Mouse (Mus musculus) cerebellum, postnatal 14 days (tissue): ENCODE results near the gene Rplp2.
"Not testable (repeated sequence)": the region's sequence is repeated elsewhere in the genome, so short reads cannot be mapped to it uniquely, and the experiment has no call there.

ENCODE experiments used
- DNase-seq, 2 experiments: peaks; one replicate each; pipeline ENCODE4 v3.0.0; 2021; ENCODE audit warnings: mixed read lengths in 2 of 2

The Rplp2 gene

GRCm38 (mm10) chr7:141447110-141447991 is at the start of gene Rplp2:
Rplp2 (plus strand) TSS chr7:141447370.
- DNase-seq, result peak; percentile 93 to 95

GRCm38 (mm10) chr7:141403305-141403704 is 43.9 kb upstream of the Rplp2 start:
- DNase-seq, result peak; percentile 60 to 76

- DNase-seq, result no peak
Observed at GRCm38 (mm10) chr7:141405466-141405865, 41.7 kb upstream of the Rplp2 start.

- not testable (repeated sequence) for DNase-seq
Observed at GRCm38 (mm10) chr7:141407670-141408069, 39.5 kb upstream of the Rplp2 start.

GRCm38 (mm10) chr7:141408833-141409232 is 38.3 kb upstream of the Rplp2 start:
- peak; percentile 98 for DNase-seq

GRCm38 (mm10) chr7:141410631-141411030 is 36.5 kb upstream of the Rplp2 start:
- DNase-seq, result no peak

- no peak for DNase-seq
Observed at GRCm38 (mm10) chr7:141411667-141412066, 35.5 kb upstream of the Rplp2 start.

GRCm38 (mm10) chr7:141413331-141413730 is 33.8 kb upstream of the Rplp2 start:
- no peak for DNase-seq

- DNase-seq, result peak; percentile 100
Observed at GRCm38 (mm10) chr7:141413809-141414584, 33.2 kb upstream of the Rplp2 start, which contains the start of gene Gatd1. Gatd1 (minus strand) TSS chr7:141414136.

GRCm38 (mm10) chr7:141416144-141416841 is 30.9 kb upstream of the Rplp2 start:
- DNase-seq, result no peak

GRCm38 (mm10) chr7:141417731-141418681 is 29.2 kb upstream of the Rplp2 start:
- peak in 1 of 2 experiments; percentile 54 for DNase-seq

GRCm38 (mm10) chr7:141418970-141419369 is 28.2 kb upstream of the Rplp2 start:
- peak; percentile 61 to 73 for DNase-seq

GRCm38 (mm10) chr7:141420030-141420702 is 27.0 kb upstream of the Rplp2 start:
- DNase-seq, result no peak

- DNase-seq, result no peak
Observed at GRCm38 (mm10) chr7:141423811-141424210, 23.4 kb upstream of the Rplp2 start.

- DNase-seq, result no peak
Observed at GRCm38 (mm10) chr7:141426948-141427730, 20.0 kb upstream of the Rplp2 start.

- DNase-seq, result peak in 1 of 2 experiments; percentile 47
Observed at GRCm38 (mm10) chr7:141428701-141429100, 18.5 kb upstream of the Rplp2 start.

GRCm38 (mm10) chr7:141429310-141429709 is 17.9 kb upstream of the Rplp2 start, which contains the start of gene Cend1:
Cend1 (minus strand) TSS chr7:141429491.
- DNase-seq, result peak; percentile 82 to 90

GRCm38 (mm10) chr7:141429840-141430584 is 17.2 kb upstream of the Rplp2 start:
- DNase-seq, result peak in 1 of 2 experiments; percentile 38

- no peak for DNase-seq
Observed at GRCm38 (mm10) chr7:141430585-141431240, 16.5 kb upstream of the Rplp2 start.
